Mouse (Mus musculus) left cerebral cortex, adult 8-10 months (tissue): ENCODE results near the gene Kank3. TPM values are rescaled to one million over a fixed set of nuclear protein-coding genes. Genes with fewer than 3 reads are reported as not detected.
A peak's percentile ranks its signal among the peaks of the same experiment; 100 is the strongest.
"Not testable (repeated sequence)": the region's sequence is repeated elsewhere in the genome, so short reads cannot be mapped to it uniquely, and the experiment has no call there.

ENCODE experiments used
- DNase-seq, 2 experiments: peaks; one replicate each; pipeline ENCODE4 v3.0.0; 2022; ENCODE audit warnings: low spot score in 2 of 2
- total RNA-seq, 4 experiments: library from RNA; stranded (reverse); gene quantifications; 2 replicates each; pipeline ENCODE4 v1.2.4; 2022

Kank3 gene
- total RNA-seq, 4 experiments from 2014 or later, result 27.6 to 33.8 (median 31.5) TPM

- no peak for DNase-seq
These were observed 3.0 kb upstream of the Kank3 start for GRCm38 (mm10) chr17:33807181-33807888.

DNA sequence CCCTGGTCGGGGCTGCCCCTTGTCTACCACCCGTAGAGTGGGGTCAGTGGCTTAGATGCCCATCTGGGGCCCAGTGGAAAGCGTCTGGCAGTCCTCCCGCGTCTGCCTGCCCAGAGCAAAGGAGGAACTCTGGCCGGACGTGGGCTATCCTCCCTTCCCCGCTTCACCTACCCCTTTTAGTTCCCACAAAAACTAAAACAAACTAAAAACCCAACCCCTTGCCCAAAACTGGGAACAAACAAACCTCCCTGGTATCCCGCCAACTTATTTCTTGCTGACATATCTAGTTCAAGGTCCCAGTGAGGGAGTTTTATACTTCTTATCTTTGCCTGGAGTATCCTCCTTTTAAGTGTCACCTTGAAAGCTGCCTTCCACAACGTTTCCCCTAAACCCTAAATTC lies 2.1 kb upstream of the Kank3 start:
- DNase-seq, result no peak

- DNase-seq, result no peak
These were observed 810 bp downstream of the Kank3 start for GRCm38 (mm10) chr17:33811142-33811516.

- no peak for DNase-seq
These were observed 2.2 kb downstream of the Kank3 start for GRCm38 (mm10) chr17:33812475-33812874.

DNA sequence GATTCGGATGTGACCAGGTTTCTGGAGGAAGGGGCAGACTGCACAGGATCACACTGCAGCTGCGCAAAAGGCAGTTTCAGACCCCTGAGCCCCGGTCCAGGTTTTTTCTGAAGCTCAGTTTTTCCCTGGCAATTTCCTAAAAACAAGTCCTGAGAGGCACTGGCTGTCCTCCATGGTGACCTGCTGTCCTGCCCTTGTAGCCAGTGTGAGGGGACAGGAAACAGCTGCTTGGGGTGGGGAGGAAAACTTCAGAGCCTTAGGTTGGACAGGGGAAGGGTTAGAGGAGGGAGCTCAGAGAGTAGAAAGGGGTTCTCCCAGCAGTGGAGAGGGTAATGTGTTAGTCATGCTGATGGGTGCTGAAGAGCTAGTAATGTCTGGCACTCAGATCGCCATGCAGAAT lies 2.7 kb downstream of the Kank3 start:
- no peak for DNase-seq

DNA sequence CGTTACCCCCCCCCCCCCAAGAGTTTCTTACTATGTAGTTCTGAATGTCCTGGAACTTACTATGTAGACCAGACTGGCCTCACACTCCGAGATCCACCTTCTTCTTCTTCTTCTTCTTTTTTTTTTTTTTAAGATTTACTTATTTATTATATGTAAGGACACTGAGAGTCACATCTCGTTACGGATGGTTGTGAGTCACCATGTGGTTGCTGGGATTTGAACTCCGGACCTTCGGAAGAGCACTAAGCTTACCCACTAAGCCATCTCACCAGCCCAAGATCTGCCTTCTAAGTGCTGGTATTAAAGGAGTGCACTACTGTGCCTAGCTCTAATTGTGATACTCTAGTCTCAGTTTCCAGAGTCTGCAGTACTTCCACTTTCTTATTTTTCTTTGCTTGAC lies 5.1 kb downstream of the Kank3 start:
- DNase-seq, result no peak

- DNase-seq, result no peak
These were observed 6.3 kb downstream of the Kank3 start for GRCm38 (mm10) chr17:33816612-33817011.

DNA sequence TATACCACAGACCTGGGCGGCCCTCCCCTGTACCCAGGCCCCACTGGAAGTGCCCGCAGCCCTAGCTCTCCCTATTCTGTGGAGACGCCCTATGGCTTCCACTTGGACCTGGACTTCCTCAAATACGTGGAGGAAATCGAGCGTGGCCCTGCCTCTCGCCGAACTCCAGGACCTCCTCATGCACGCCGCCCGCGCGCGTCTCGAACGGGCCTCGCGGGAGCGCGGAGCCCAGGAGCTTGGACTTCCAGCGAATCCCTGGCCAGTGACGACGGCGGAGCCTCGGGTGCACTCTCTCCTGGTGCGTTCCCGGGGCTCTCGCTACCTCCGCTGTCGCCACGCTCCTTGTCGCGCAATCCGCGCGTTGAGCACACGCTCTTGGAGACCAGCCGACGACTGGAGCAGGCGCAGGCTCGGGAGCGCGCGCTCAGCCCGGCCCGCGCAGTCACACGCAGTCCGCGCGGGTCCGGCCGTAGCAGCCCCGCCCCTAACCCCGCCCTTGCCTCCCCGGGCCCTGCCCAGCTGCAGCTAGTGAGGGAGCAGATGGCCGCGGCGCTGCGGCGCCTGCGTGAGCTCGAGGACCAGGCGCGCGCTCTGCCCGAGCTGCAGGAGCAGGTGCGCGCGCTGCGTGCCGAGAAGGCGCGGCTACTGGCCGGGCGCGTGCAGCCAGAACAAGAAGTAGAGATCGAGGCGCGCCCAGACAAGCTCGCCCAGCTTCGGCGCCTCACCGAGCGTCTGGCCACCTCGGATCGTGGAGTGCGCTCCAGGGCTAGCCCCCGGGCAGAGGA lies 7.1 kb downstream of the Kank3 start:
- DNase-seq, result peak; percentile 73 to 94

DNA sequence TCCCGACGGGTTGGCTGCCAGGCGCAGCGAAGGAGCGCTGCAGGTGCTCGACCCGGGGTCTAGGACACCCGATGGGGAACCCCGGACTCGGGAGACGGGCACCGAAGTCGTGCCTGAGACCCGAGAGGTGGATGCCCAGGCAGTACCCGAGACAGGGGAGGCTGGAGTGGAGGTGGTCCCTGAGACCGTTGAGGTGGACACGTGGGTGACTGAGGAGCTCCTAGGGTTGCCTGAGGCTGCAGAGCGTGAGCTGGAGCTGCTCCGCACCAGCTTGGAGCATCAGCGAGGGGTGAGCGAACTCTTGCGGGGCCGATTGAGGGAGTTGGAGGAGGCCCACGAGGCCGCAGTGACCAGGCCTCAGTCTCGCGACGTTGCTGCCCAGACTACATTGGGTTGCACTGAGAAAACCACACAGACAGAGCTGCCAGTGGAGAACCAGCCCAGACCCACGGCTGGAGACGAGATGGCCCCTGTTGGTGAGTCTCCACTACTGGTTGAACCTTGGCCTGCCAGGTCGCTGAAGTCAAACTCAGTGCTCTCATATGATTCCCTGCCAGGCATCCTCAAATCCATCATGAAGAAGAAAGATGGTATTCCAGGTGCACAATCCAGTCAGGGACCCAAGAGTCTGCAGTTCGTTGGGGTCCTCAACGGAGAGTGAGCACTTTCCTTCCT lies 7.8 kb downstream of the Kank3 start:
- peak in 1 of 2 experiments; percentile 57 for DNase-seq

- DNase-seq, result no peak
These were observed 12.2 kb downstream of the Kank3 start for GRCm38 (mm10) chr17:33822436-33822959.

DNA sequence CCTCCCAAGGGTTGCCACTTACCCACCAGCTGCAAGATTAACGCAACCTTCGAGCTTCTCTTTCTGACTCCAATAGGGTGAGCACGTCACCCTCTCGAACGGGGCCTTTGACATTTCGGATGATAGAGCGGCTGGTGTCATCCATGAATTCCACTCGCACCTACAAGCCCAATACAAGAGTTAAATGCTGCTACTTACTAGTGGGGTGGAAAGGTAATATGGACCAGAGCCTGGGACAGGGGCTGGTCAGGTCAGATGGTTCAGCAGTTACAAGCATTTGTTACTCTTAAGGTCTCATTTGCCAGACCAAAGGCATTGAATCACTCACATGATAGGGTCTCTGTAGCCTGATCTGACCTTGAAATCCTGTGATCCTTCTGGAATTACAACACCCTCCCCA lies 12.9 kb downstream of the Kank3 start:
- DNase-seq, result not testable (repeated sequence)

GRCm38 (mm10) chr17:33824084-33824996 lies 14.0 kb downstream of the Kank3 start, which contains the start of the genes Rps28 and Ndufa7:
TSS of gene Rps28 (minus strand) at chr17:33824562.
TSS of gene Ndufa7 (plus strand) at chr17:33824572.
- peak; percentile 96 to 97 for DNase-seq

DNA sequence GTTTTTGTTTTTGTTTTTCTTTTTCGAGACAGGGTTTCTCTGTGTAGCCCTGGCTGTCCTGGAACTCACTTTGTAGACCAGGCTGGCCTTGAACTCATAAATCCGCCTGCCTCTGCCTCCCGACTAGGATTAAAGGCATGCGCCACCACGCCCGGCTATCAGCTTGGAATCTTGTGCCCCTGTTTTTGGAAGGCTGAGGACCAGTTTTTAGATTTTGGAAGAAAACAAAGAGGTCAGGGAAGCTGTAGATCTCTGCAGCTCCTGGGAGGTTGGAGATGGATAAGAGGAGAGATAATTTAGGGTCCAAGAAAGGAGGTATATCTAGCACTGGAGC lies 14.6 kb downstream of the Kank3 start:
- DNase-seq, result not testable (repeated sequence)

- no peak for DNase-seq
These were observed 15.1 kb downstream of the Kank3 start for GRCm38 (mm10) chr17:33825462-33825861.

DNA sequence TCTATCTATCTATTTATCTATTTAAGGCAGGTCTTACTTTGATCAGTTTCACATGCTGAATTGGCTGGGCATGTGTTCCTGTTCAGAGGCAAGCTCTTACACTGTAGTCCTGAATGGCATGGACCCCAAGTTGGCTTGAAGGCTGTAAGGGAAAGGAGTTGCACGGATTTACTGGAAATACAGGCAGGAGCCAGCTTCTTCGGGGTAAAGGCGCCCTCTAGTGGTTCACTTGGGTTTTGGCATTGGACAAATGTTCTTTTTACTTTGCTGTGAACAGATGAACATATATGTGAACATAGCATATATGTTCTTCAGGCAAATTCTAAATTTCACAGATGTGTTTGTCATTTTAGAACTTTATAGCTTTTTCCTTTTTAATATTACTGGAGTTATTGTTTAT lies 16.5 kb downstream of the Kank3 start:
- peak in 1 of 2 experiments; percentile 36 for DNase-seq

DNA sequence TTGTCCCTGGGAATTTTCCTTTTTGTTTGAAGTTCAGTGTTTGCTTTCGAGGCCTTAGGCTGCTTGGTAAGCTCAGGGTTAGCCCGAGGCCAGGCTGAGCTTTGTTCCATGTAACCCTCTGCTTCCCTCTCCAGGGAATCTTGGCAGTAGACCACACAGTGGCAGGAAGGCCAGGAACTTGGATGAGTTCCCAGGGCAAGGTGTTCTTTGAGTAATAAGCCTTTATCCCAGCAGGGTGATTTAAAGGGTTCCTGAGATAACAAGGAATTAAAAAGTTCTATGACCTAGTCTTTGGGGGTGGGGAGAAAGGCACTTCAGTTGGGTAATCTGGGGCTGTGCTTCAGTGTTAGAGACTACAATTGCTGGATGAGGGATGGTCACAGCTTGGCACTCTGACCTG lies 18.6 kb downstream of the Kank3 start:
- no peak for DNase-seq

DNA sequence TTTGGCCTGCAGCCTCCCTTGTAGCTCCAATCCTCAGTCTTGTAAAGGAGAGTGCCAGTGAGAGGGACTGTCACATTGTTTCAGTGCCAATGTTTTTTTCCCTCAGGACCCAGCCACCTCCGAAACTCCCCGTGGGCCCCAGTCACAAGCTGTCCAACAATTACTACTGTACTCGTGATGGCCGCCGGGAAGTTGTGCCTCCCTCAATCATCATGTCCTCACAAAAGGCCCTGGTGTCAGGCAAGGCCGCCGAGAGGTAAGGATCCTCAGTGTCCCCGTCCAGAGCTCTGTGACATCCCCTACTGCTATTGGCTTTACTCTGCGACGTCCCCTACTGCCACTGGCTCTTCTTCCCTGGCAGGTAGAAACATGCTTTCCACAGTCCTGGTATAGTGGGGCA lies 19.2 kb downstream of the Kank3 start:
- no peak for DNase-seq

- peak; percentile 88 to 95 for DNase-seq
These were observed 32.9 kb downstream of the Kank3 start, which contains the start of gene Cd320 for GRCm38 (mm10) chr17:33842966-33843795. TSS of gene Cd320 (plus strand) at chr17:33843091.

- DNase-seq, result no peak
These were observed 33.9 kb downstream of the Kank3 start for GRCm38 (mm10) chr17:33844196-33844595.

GRCm38 (mm10) chr17:33848139-33848538 lies 37.8 kb downstream of the Kank3 start:
- no peak for DNase-seq
